Mouse (Mus musculus): ENCODE results near the gene Adamts14.

The Adamts14 gene

DNA sequence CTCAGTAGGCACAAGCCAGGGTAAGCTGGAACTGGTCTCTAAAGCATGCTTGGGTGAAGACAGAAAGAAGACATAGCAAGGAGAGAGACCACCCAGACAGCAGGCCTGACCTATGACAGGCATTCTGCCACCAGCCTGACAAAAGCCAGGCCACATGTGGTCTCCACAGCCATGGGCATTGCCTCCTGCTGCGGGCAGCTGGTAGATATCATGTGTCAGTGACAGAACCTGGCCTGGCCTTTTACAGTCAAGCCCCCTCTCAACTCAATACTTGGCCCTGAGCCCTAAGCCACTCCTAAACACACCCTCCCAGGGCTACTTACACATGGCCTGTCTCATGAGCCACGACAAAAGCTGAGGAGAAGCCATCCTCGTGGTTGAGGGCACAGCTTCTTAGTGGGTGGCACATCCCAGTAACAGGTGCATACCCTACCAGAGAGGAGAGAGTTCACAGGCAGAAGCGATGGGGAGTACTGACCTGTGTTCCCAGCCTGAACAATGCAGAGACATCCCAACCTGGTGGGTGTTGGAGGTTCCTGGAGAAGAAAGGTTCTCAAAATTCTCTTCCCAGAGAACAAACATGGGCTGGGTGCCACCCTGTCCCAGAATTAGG, 46.3 kb downstream of the Adamts14 start:
- DNase-seq: peak; percentile 64 to 82

DNA sequence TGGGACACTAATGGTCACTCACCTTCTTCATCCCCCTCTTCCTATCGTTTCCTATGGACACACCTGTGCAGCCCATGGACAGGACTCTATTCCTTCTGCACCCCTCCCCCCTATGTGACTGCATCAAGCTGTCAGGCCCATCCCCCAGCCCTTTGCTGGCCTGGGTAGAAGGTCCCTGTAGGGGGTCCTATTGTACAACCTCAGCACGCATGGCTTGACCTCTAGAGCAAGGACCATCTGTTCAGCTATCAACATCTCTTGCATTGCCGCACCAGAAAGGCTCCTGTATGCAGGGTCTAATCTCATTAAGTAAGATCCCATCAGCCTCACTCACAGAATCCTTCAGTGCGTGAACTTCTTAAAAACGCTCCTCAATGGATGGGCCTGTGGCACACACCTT, 47.5 kb downstream of the Adamts14 start:
- DNase-seq: peak; percentile 57 to 70

DNA sequence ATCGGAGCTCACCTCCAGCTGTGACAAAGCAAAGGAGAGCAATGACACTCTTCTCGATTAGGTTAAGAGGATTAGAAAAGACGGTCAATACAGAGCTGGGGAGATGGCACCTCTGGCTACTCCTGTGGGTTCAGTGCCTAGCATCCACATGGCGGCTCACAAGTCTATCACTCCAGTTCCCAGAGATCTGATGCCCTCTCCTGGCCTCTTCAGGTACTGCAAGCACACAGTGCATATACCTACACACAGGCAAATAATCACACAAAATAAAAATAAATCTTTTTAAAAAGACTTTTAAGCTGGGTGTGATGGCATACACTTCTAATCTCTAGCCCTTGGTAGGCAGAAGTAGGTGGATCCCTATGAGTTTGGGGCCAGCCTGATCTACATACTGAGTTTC, 53.9 kb downstream of the Adamts14 start:
- DNase-seq: no peak

DNA sequence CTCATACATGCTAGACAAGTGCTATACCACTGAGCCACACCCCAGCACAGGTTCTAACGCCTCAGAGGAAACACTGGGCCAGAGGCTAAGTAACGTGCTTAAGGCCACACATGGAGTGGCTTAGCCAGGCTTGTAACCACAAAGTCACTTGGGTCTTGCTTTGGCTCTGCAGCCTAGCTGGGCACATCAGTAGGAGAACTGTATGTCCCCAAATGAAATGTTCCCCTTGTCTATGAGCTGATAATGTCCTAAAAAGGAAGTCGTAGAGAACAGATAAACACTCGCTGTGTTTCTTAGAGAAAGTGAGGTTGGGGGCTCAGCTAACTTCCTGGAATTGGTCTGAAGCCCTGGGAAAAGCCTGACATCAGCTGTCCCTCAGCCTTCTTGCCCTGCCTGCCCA, 57.1 kb downstream of the Adamts14 start:
- DNase-seq: no peak

DNA sequence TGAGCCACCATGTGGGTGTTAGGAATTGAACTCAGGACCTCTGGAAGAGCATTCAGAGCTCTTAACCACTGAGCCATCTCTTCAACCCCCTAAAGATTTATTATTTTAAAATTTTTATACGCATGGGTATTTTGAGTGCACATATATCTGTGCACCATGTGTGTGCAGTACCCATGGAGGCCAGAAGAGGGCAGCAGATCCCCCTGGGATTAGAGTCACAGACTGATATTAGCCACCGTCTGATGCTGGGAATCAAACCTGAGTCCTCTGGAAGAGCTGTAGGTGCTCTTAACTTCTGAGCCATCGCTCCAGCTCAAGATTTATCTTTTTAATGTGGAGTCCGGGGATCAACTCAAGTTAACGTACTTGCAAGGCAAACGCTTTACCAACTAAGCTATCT, 57.6 kb downstream of the Adamts14 start:
- DNase-seq: peak in 1 of 2 experiments; percentile 45

DNA sequence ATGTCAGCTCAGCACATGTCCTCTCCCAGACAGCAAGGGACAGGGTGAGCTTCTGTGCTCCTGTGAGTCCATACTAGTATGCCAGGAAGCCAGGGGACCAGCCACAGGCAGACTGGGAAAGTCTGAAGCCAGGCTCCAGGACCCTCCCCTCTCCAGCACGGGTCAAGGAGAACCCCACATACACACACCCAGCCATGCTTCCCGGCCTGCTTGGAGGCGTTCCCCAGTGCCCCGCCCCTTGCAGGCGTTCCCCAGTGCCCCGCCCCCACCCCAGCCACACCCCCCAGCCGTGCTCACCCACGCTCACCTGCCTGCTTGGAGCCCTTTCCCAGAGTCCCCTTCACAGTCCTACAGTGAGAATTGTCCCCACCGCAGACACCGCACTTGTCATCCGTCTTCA, 60.4 kb downstream of the Adamts14 start:
- no peak for DNase-seq

- DNase-seq: peak; percentile 85 to 87
Measured at GRCm38 (mm10) chr10:61211743-61212142, 61.5 kb downstream of the Adamts14 start.

DNA sequence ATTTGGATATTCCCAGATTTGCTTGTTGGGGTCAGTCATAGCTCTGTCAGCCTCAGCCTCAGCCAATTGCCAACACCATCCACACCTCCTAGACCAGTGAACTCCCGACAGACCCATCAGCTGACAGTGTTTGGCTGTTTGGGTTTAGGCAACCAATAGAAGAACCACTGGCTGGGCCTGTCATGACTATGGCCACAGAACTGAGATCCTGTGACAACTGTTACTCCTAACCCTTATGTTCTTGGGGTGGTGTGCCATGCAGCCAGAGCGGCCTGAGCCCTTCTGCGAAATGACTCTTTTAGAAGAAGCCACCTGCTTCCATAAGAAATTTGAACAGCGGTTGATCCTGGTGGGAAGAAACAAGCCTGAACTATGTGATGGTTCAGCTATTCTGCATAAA, 62.1 kb downstream of the Adamts14 start:
- DNase-seq: no peak

DNA sequence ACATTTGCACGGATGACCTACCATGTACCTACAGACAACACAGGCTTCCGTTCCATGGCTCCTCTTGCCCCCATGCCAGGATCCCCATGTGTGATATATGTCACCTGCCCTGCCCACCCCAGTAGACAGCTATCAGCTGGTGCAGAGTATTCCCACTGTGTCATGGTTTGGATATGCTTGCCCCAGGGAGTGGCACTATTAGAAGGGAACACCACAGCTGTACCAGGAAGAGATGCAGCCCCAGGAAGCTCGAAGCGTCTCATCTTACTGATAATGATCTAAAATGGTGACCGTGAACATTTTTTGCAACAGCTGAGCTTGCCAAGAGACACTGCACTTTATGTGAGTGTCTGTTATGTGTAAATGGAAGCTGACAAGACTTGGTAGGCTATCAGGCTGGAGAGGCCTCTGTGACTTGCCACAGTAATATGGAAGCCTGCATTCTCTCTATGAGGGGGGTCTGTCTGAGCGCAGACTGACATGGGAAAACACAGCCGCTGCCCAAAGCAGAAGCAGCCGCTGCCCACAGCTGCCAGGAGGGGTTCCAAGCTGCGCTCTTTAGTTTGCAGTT, 65.0 kb downstream of the Adamts14 start:
- DNase-seq: no peak

DNA sequence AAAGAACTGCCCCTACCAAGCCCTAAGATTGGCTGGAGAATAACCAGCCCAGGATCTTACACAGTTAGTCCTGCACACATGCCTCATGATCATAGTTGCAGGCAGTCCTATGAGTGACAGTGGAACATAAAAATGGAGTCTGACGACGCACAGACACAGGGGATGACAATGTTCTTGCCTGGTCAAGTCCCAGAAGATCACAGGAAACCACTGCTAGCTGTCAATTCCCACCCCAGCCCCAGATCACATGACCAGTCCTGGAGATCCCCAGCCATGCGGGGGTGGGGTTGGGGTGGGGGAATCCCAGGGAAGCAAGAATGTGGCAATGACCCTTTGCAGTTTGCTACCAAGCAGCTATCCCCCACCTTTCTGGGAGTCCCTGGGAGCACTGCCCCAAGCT, 69.3 kb downstream of the Adamts14 start:
- no peak for DNase-seq

DNA sequence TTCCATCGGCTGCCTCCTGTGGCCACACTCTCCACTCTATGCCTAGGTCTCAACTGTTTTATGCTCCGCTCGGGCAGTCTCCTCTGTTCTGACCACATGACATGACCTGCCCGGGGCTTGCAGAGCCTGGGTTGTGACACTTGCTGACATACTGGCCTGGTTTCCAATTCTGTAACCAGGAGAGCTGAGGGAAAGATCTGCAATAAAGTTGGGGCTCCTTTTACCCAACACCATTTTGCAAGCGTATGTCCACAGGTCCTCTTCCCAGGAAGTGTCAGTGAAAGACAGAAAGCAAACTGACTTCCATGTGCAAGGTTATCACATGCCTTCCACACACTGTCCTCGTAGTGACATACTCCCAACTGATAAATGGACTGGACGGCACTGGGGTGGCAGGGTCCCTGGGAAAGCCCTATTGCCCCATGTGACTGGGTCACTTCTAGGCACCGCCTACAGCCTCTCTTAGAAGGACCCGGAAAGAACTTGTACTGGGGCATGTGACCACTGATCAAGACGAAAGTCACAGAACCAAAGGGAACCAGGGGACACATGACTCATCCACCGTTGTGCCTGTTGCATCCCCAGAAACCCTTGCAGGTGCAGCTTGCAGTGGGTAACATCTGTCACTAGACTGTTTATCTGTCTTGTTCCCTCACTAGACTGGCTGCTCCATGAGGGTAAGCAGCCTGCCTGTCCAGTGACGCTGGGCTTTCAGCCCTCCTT, 71.5 kb downstream of the Adamts14 start:
- DNase-seq: no peak

- no peak for DNase-seq
Measured at GRCm38 (mm10) chr10:61200998-61201397, 72.2 kb downstream of the Adamts14 start.

DNA sequence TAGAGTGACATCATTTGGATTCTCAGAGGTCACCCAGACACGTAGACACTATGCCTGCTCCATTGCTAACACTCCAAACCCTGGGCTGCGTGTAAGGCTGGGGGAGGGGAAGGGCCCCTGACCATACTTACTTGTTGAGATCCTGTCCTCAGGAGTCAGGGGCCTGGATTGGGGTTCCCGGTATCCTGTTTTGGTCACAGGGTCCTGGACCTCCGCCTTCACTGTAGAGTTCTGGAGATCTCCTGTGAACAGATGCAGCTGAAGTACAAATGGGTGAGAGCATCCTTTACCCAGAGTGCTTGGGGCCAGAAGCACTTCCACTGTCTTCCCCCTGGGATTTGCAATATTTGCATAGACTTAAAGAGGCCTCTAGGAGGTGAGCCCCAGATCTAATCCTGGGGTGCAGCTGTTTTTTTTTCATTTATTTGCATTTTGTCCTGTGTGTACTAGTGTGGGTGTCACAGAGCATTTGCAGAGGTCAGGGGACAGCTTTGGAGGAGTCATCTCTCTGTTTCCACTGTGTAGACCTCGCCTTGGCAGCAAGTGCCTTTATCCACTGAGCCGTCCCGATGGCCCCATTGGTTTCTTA, 72.9 kb downstream of the Adamts14 start:
- no peak for DNase-seq

- peak; percentile 87 to 92 for DNase-seq
Measured at GRCm38 (mm10) chr10:61199566-61200213, 73.5 kb downstream of the Adamts14 start.

DNA sequence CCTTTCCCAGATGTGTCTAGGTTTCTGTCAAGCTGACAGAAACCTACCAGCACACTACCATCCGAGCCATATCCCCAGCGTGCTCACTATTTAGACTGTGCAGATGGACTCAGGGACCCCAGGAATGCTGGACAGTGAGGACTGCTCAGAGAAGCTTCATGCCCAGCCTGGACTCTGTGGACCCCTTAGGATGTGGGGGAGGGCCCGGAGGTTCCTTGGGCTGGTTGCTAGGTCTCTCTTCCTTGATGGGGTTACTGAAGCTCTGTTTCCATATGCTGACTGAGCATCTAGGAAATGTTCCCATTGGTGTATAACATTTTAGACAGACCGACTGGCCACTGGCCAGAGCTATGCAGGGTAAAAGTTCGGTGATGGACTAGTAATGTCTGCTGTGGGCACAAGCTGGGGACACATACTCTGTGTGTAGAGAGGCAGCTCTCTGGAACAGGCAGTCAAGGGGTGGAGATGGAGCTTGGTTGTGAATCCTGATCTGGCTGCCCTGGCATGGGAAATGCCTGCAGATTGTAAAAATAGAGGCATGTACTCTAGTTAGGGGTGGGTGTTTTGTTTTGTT, 77.4 kb downstream of the Adamts14 start:
- no peak for DNase-seq

GRCm38 (mm10) chr10:61195216-61195615, 78.0 kb downstream of the Adamts14 start:
- no peak for DNase-seq

DNA sequence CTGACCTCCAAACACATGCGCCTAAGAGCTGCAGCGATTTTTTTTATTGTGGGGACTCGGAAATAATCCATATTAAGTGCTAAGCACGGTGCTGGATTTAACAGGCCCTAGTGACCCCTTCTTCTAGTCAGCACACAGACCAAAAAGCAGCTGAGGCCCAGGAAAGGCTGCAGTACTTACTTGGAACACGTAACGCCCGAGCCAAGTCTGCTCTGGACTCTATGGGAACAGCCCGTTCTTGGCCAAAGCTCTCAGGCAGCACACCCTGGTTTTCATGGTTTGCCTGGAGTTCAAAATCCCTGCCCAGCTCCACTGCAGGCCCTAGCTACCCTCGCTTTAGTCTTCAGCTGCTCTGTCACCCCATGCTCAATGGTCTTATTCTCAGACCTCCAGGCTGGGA, 78.6 kb downstream of the Adamts14 start:
- no peak for DNase-seq

- no peak for DNase-seq
Measured at GRCm38 (mm10) chr10:61188010-61188409, 85.2 kb downstream of the Adamts14 start.

DNA sequence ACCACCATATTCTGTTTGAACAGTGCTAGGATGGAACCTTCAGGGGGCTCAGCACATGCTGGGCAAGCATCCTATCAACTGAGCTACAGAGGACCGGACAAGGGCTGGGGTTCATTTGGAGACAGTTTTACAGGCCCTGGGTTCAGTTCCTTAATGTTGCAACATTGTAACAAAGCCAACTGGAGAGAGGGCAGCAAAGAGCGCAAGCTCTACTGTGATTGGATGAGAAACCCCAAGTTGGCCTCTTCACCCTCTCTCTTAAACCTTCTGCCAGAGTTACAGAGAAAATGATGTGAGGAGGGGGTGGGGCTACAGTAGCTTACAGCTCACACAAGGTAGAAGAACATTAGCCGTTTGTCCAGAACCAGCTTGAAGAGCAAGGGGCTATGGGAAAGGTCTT, 86.2 kb downstream of the Adamts14 start:
- no peak for DNase-seq

GRCm38 (mm10) chr10:61179927-61180326, 93.3 kb downstream of the Adamts14 start:
- DNase-seq: peak; percentile 55 to 58

DNA sequence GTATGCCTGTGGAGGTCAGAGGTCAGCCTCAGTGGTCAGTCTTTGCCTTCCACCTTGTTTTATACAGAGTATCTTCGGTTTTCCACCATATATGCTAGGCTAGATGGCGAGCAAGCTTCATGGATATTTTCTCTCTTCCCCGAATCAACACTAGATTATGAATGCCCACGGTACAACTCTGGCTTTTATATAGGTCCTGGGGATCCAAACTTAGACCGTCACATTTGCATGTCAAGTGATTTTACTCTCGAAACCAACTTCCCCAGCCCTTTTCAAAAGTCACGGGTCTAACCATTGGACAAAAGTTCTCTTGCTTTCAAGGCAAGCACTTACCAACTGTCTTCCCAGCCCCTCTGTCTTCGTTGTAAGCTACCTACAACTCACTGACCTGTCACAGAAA, 94.6 kb downstream of the Adamts14 start:
- no peak for DNase-seq

- DNase-seq: peak in 1 of 2 experiments; percentile 36
Measured at GRCm38 (mm10) chr10:61177751-61178150, 95.5 kb downstream of the Adamts14 start.

DNA sequence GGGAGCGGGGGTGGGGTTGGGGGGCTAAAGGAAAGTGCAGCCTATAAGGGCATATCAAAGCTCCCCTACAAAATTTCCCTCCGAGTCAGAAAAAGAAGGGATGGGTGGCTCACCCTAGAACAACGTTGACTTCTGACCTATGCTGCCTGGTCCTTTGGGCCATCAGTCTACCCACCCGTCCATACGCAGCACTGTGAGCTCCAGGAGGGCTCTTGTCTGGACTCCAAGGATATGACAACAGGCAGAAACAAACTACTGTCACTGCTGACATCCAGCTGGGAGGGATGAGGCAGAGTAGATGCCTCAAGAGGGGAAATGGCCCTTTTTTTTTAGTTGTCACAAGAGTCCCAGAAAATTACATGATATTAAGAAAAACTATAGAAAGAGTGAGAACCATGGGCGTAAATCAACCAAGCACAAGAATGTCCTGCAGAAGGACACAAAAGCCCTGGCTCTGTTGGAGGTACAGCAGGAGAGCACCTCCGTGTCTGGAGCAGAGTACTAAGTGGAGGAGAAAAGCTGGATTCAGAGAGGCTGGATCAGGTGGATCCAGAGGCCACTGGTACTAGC, 96.9 kb downstream of the Adamts14 start:
- peak in 1 of 2 experiments; percentile 41 for DNase-seq
